Mouse (Mus musculus) ES-Bruce4 (cell line): ENCODE results near the gene Lrsam1. TPM values are rescaled to one million over a fixed set of nuclear protein-coding genes. Genes with fewer than 3 reads are reported as not detected.

Experiments used
- H3K27ac ChIP-seq: 2 replicates; pipeline ENCODE4 v1.5.1; 2012; ENCODE audit warnings: low read length, inconsistent platforms; ENCODE audit not compliant: insufficient read depth
- H3K27me3 ChIP-seq: 2 replicates; pipeline ENCODE4 v1.6.1; 2012; ENCODE audit warnings: mild to moderate bottlenecking, low read length, inconsistent platforms; ENCODE audit not compliant: control insufficient read depth, poor library complexity, insufficient read depth, severe bottlenecking
- H3K36me3 ChIP-seq: 2 replicates; pipeline ENCODE4 v1.6.1; 2012; ENCODE audit warnings: inconsistent platforms, mild to moderate bottlenecking, low read length, moderate library complexity; ENCODE audit not compliant: control insufficient read depth, poor library complexity, insufficient read depth, severe bottlenecking
- H3K4me1 ChIP-seq: one replicate; pipeline ENCODE4 v1.8.1; 2011; ENCODE audit warnings: low read length; ENCODE audit not compliant: control insufficient read depth, insufficient read depth
- H3K4me3 ChIP-seq: 2 replicates; pipeline ENCODE4 v1.5.1; 2011; ENCODE audit warnings: low read depth, mild to moderate bottlenecking, low read length
- H3K9ac ChIP-seq: 2 replicates; pipeline ENCODE4 v1.6.1; 2012; ENCODE audit warnings: low read depth, mild to moderate bottlenecking, inconsistent platforms; ENCODE audit not compliant: poor library complexity, severe bottlenecking
- H3K9me3 ChIP-seq: replicated peaks from 2 replicates; pipeline ENCODE4 v1.6.1; 2012; ENCODE audit warnings: mild to moderate bottlenecking, low read length, inconsistent platforms; ENCODE audit not compliant: control insufficient read depth, poor library complexity, insufficient read depth, severe bottlenecking
- CTCF ChIP-seq: IDR thresholded peaks from one replicate; pipeline ENCODE4 v1.8.1; 2011; ENCODE audit warnings: low read depth, low read length
- EP300 ChIP-seq: IDR thresholded peaks from 2 replicates; pipeline ENCODE4 v1.6.1; 2011; ENCODE audit warnings: low read depth, low read length; ENCODE audit not compliant: insufficient read depth
- POLR2A ChIP-seq: IDR thresholded peaks from one replicate; pipeline ENCODE4 v1.8.1; 2011; ENCODE audit warnings: low read length; ENCODE audit not compliant: insufficient read depth
- polyA plus RNA-seq: library from polyadenylated mRNA; stranded (reverse); fragments of >200 nt; gene quantifications from 2 replicates; pipeline ENCODE4 v1.2.4, GENCODE M21; 2011; ENCODE audit warnings: low read depth; ENCODE audit not compliant: missing spikeins, insufficient read depth, insufficient read length

Lrsam1 gene
- polyA plus RNA-seq, 1 experiment: 14.7 TPM

DNA sequence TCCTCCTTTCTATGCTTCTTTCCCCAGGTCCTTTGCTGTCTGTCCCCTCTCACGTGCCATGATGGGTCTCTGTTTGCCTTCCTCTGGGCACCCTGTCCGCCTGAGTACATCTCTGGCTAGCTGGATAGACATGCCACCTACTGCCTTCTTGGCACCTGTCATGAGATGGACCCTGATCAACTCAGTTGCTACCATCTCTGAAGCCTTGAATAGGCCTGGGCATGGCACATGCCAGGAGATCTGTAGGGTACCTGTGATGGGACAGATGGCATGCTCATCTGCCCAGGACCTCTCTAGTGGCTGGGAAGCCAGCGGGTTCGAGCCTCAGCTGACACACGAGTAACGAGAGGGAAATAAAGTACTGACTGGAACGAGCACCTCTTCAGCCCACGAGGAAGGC, 12.8 kb upstream of the Lrsam1 start:
- no peak overlapping the region for H3K9ac ChIP-seq
- TF ChIP-seq POLR2A: no peak
- no peak for TF ChIP-seq EP300
- no peak for TF ChIP-seq CTCF
- H3K4me3 ChIP-seq: no peak overlapping the region
- H3K27me3 ChIP-seq: no peaks in the 10 kb centered on the region
- no peak overlapping the region for H3K27ac ChIP-seq
- H3K9me3 ChIP-seq: no peaks in the 10 kb centered on the region
- no peaks in the 10 kb centered on the region for H3K4me1 ChIP-seq
- H3K36me3 ChIP-seq: peaks cover 3% of the 10 kb centered on the region; the same call in 1 of the 2 replicates

DNA sequence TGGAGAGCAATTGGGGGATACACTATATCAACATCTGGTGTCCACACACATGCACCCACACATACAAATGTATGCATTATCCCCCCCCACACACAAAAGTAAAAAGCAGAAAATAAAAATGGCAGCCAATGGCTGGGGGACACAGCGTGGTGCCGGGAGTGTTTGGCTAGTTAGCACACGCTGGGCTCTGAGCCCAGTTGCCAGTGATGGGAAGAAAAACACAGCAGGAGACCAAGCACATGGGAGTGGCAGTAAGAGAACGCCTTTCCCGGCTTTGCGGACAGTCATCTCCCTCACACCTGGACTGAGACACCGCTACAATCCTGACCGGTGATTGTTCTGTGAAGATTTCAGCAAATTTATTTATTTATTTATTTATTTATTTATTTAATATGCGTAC, 9.8 kb upstream of the Lrsam1 start:
- H3K4me3 ChIP-seq: no peak overlapping the region
- peaks cover 3% of the 10 kb centered on the region; the same call in 1 of the 2 replicates for H3K36me3 ChIP-seq
- H3K4me1 ChIP-seq: no peaks in the 10 kb centered on the region
- no peak for TF ChIP-seq POLR2A
- TF ChIP-seq CTCF: no peak
- TF ChIP-seq EP300: 0 out of 2 replicates have a peak, but pooled peaks have one; percentile 34
- H3K9ac ChIP-seq: no peak overlapping the region
- H3K27ac ChIP-seq: no peak overlapping the region
- H3K9me3 ChIP-seq: no peaks in the 10 kb centered on the region
- H3K27me3 ChIP-seq: no peaks in the 10 kb centered on the region

DNA sequence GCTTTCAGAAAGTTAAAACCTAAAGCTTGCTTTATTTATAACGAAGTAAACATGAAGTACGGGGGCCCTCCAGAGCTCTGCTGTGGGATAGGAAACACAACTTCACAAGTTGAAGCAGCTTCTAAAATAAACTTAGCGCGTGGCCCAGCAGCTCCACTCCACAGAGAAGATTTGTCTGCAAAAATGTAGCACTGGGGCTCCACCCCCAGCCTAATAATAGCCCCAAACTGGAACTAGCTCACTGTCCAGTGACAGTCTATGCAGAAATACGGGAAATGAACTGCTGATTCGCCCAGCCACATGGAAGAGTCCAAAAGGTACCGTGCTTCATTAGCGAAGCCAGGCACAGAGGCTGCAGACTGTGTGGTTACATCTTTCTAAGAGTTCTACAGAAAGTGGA, 7.9 kb upstream of the Lrsam1 start:
- Histone ChIP-seq H3K9ac (no peak overlapping the region), H3K4me1 (no peaks in the 10 kb centered on the region), H3K36me3 (peaks cover 9% of the 10 kb centered on the region), H3K9me3 (no peaks in the 10 kb centered on the region), H3K4me3 (no peak overlapping the region), H3K27me3 (no peaks in the 10 kb centered on the region), H3K27ac (no peak overlapping the region)
- TF ChIP-seq EP300: no peak
- no peak for TF ChIP-seq POLR2A
- TF ChIP-seq CTCF: no peak

DNA sequence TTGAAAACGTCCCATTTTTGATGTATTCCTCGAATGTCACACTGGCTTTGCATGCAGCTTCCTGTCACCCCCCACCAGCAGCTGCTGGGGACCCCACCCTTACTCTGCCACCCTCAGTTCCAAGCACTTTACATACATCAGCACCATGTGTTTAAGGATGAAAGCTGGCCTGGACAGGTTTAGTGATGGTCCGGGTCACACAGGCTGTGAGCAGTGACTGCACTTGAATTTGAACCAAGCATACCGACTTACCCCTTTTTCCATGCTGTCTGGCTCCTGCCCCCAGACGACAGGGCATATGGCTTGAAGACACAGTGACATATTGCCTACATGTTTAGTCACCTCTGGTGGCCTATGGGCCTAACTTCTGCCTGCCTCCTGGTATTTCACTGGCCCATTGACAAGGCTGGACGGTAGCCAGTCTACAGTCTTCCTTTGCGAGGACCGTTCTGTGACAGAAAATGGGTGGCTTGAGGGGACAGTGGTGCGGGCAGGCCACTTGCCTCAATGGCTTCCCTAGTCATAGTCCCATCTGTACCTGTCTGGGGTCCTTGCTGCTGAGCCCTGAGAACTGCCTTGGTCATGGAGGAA, 6.7 kb upstream of the Lrsam1 start:
- Histone ChIP-seq H3K9me3 (no peaks in the 10 kb centered on the region), H3K4me1 (no peaks in the 10 kb centered on the region), H3K9ac (no peak overlapping the region), H3K27ac (no peak overlapping the region), H3K27me3 (no peaks in the 10 kb centered on the region), H3K36me3 (peaks cover 19% of the 10 kb centered on the region), H3K4me3 (no peak overlapping the region)
- TF ChIP-seq CTCF (no peak), POLR2A (no peak)

GRCm38 (mm10) chr2:32966689-32967631, 5.5 kb upstream of the Lrsam1 start:
- Histone ChIP-seq H3K4me3 (peak overlapping the region; percentile 84), H3K4me1 (no peaks in the 10 kb centered on the region)

GRCm38 (mm10) chr2:32966184-32966688, 4.8 kb upstream of the Lrsam1 start:
- H3K9ac ChIP-seq: peak overlapping the region; percentile 73
- peaks cover 32% of the 10 kb centered on the region for H3K36me3 ChIP-seq
- no peaks in the 10 kb centered on the region for H3K9me3 ChIP-seq
- H3K4me3 ChIP-seq: peak overlapping the region; percentile 84
- H3K27ac ChIP-seq: peak overlapping the region; percentile 81
- TF ChIP-seq CTCF: no peak
- TF ChIP-seq POLR2A: no peak
- no peak for TF ChIP-seq EP300
- no peaks in the 10 kb centered on the region for H3K27me3 ChIP-seq
- H3K4me1 ChIP-seq: no peaks in the 10 kb centered on the region

More at GRCm38 (mm10) chr2:32966689-32967631, 5.5 kb upstream of the Lrsam1 start:
- Histone ChIP-seq H3K27me3 (no peaks in the 10 kb centered on the region), H3K9me3 (no peaks in the 10 kb centered on the region), H3K36me3 (peaks cover 30% of the 10 kb centered on the region), H3K27ac (peak overlapping the region; percentile 81), H3K9ac (peak overlapping the region; percentile 73)
- TF ChIP-seq POLR2A: peak; percentile 83
- TF ChIP-seq CTCF: peak; percentile 60
- no peak for TF ChIP-seq EP300
